In the genomic region with DNA sequence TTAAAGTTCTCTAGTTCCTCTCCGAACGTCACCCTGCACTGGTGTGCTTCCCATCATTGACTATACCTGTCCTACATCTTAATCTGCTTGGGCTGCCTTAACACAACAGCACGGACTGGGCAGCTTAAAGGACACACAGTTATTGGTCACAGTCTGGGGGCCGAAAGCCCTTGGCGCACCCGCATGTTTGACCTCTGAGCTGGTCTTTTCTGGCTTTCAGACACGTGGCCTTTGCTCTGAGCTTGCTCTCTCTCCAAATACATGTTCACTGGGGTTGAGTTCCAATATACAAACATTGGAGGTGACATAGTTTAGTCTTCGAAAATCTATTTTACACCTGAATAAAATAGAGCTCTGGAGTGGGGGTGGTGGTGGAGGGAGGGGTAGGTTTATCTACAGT, we compare ENCODE assay signal across 15 mouse cellular contexts.
DNase-seq lines count a peak whose midpoint lies in the region; ATAC-seq lines count a peak whose summit lies in the region.
"Had no signal": no experiment of that assay in that cellular context is flagged by ENCODE, and none has a peak within 500 bp of the region (broad histone marks: within the 10 kb centered on the region; RNA-seq: fewer than 3 reads in every experiment).

No protein-coding gene starts in this region.

- peaks cover 21% of the 10 kb centered on the region for H3K4me1 ChIP-seq in heart, embryonic 15.5 days (replicated peaks)
- peaks cover 14% of the 10 kb centered on the region for H3K4me1 ChIP-seq in heart, embryonic 12.5 days (replicated peaks)
- 0 out of 2 replicates have a peak, but pooled peaks cover 4% of the 10 kb centered on the region for H3K4me1 ChIP-seq in kidney, embryonic 14.5 days (ENCODE audit: control insufficient read depth, insufficient read depth, low read length)
- peaks cover 21% of the 10 kb centered on the region for H3K4me1 ChIP-seq in liver, embryonic 15.5 days (replicated peaks)

- H3K4me2 ChIP-seq in heart, embryonic 15.5 days: peak overlapping the region; percentile 94
- H3K4me2 ChIP-seq in heart, embryonic 12.5 days: no peak overlapping the region
- H3K4me2 ChIP-seq in kidney, embryonic 14.5 days (replicated peaks; ENCODE audit: low read depth, low read length): peak overlapping the region; percentile 81; the same call in 1 of the 2 replicates
- H3K4me2 ChIP-seq in liver, embryonic 15.5 days: peak overlapping the region; percentile 72

- no peaks in the 10 kb centered on the region for H3K36me3 ChIP-seq in heart, embryonic 15.5 days
- H3K36me3 ChIP-seq in heart, embryonic 12.5 days: no peaks in the 10 kb centered on the region
- no peaks in the 10 kb centered on the region for H3K36me3 ChIP-seq in kidney, embryonic 14.5 days (ENCODE audit: control insufficient read depth, insufficient read depth, low read length)
- no peaks in the 10 kb centered on the region for H3K36me3 ChIP-seq in liver, embryonic 15.5 days (replicated peaks)
- H3K36me3 ChIP-seq: hindbrain, embryonic 10.5 days had no signal

- H3K27me3 ChIP-seq in heart, embryonic 15.5 days: 0 out of 2 replicates have a peak, but pooled peaks cover 10% of the 10 kb centered on the region
- no peaks in the 10 kb centered on the region for H3K27me3 ChIP-seq in heart, embryonic 12.5 days (replicated peaks)
- H3K27me3 ChIP-seq in kidney, embryonic 14.5 days (ENCODE audit: control insufficient read depth, insufficient read depth, low read length): peaks cover 3% of the 10 kb centered on the region; the same call in 1 of the 2 replicates
- peaks cover 37% of the 10 kb centered on the region for H3K27me3 ChIP-seq in liver, embryonic 15.5 days

- no peak overlapping the region for H3K27ac ChIP-seq in heart, embryonic 15.5 days
- H3K27ac ChIP-seq in heart, embryonic 12.5 days (ENCODE audit: poor library complexity, severe bottlenecking): no peak overlapping the region
- no peak overlapping the region for H3K27ac ChIP-seq in kidney, embryonic 14.5 days (ENCODE audit: low read depth, low read length)
- no peak overlapping the region for H3K27ac ChIP-seq in liver, embryonic 15.5 days (replicated peaks)

- WGBS in heart, embryonic 15.5 days: 70% methylated on average over 8 of the region's 8 CpGs
- WGBS in heart, embryonic 12.5 days: 74% methylated on average over 8 of the region's 8 CpGs
- WGBS in kidney, embryonic 14.5 days: 76% methylated on average over 8 of the region's 8 CpGs
- WGBS in liver, embryonic 15.5 days (ENCODE audit: insufficient replicate concordance): 67% methylated on average over 8 of the region's 8 CpGs

- ATAC-seq in heart, embryonic 15.5 days (replicated peaks; ENCODE audit: insufficient number of reproducible peaks, insufficient read depth, low FRiP score, low read depth): no peak
- no peak for ATAC-seq in heart, embryonic 12.5 days (ENCODE audit: insufficient number of reproducible peaks, low FRiP score)
- ATAC-seq in kidney, embryonic 14.5 days (ENCODE audit: low FRiP score, low TSS enrichment): no peak
- no peak for ATAC-seq in liver, embryonic 15.5 days (ENCODE audit: insufficient read depth)
- ATAC-seq in megakaryocyte, adult 5-6 weeks (ENCODE audit: poor library complexity, severe bottlenecking): no peak
- ATAC-seq: CD4-positive, CD25-positive, alpha-beta regulatory T cell, adult 4 months; forebrain, postnatal 0 days had no signal

- H3K4me3 ChIP-seq in heart, embryonic 15.5 days: no peak overlapping the region
- H3K4me3 ChIP-seq in heart, embryonic 12.5 days: no peak overlapping the region
- no peak overlapping the region for H3K4me3 ChIP-seq in kidney, embryonic 14.5 days (ENCODE audit: low read length)
- H3K4me3 ChIP-seq in liver, embryonic 15.5 days (replicated peaks): no peak overlapping the region

- DNase-seq in kidney, postnatal 4 days: no peak
- peak; percentile 8 for DNase-seq in kidney, postnatal 14 days
- DNase-seq: adrenal gland, adult 2 months; cerebellum, adult 18-20 months; forebrain, postnatal 0 days; gastrocnemius, postnatal 10 days; lung, postnatal 14 days; thymus, postnatal 25 days had no signal

- H3K9me3 ChIP-seq in heart, embryonic 15.5 days (replicated peaks): no peaks in the 10 kb centered on the region
- H3K9me3 ChIP-seq in heart, embryonic 12.5 days (replicated peaks): no peaks in the 10 kb centered on the region
- no peaks in the 10 kb centered on the region for H3K9me3 ChIP-seq in kidney, embryonic 14.5 days (ENCODE audit: control insufficient read depth, low read length)
- no peaks in the 10 kb centered on the region for H3K9me3 ChIP-seq in liver, embryonic 15.5 days (replicated peaks)
- H3K9me3 ChIP-seq: hindbrain, embryonic 10.5 days had no signal

- no peak overlapping the region for H3K9ac ChIP-seq in heart, embryonic 15.5 days
- no peak overlapping the region for H3K9ac ChIP-seq in heart, embryonic 12.5 days
- no peak overlapping the region for H3K9ac ChIP-seq in kidney, embryonic 14.5 days (ENCODE audit: low read depth, low read length)
- no peak overlapping the region for H3K9ac ChIP-seq in liver, embryonic 15.5 days
